Mouse (Mus musculus) right cerebral cortex, postnatal 10 days (tissue): ENCODE data around the gene Mpg.

Experiments
- DNase-seq, 2 experiments: peaks; one replicate each; pipeline ENCODE4 v3.0.0; 2021; ENCODE audit warnings: low spot score in 2 of 2

Mpg gene

DNA sequence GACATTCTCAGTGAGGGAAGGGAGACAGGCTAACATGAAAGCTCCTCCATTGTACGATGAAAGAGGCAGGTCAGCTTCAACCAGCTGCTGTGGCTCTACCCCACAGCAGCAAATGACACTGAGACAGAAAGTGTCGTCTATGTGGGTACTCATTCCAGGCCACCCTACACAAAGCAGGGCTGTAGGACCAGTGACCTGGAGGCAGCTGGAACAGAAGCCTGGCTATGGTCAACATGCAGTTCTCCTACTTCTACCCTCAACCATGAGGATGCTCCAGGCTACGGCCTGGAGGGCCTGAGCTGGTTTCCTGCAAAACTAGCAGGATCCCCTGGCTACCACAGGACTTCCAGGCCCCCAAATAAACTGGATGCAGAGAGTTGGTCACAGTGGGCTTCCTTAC, 30.3 kb downstream of the Mpg start:
- no peak for DNase-seq

GRCm38 (mm10) chr11:32262674-32263415, 36.5 kb downstream of the Mpg start:
- DNase-seq: no peak

GRCm38 (mm10) chr11:32265117-32265738, 38.9 kb downstream of the Mpg start:
- DNase-seq: no peak

- DNase-seq: no peak
These were observed 39.9 kb downstream of the Mpg start for GRCm38 (mm10) chr11:32266194-32266593.

DNA sequence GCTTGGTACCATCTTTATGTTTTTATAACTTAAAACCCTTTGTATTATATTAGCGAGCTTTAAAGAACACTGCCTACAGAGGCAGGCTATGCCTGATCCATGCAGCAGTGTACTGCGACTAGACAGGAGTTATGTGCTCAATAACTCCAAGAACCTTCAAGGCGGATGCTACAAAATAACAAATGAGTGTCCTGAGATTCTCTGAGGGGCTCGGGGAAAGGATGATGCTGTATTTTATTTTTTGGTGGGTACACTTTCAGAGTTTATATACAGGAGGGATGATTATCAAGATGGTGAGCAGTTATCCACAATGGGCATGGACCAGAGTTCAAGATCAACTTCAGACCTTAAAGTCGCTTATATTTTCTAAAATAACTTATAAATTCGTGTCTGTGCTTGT, 40.5 kb downstream of the Mpg start:
- no peak for DNase-seq

DNA sequence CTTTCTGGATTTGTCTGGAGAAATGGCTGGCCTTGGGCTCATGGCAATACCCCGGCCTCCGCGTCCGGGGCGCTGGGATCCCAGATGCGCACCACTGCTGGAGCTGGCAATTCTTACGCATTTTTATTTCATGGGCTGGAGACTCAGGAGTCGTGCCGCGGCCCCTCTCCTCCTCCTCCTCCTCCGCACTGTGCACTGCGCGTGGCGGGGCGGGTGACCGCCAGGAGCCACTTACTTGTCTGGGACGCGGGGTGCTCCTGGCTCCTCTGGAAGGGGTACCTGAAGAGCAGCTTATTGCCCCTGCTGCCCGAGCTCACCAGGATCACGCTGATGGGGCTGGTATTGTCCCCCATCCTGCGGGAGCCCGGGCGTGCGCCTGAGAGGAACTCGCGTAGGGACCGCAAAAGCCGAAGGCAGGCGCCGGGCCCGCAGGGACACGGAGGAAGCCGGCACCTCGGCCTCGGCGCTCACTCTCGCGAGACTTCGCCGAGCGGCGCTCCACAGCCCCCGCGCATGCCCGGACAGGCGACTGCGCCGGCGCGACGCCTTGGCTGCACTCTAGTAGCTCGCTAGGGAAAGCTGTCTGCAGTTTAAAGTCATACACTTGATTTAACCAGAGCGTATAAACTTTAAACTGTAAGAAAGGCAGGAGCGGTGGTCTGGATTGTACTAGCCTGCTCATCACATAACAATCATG, 41.0 kb downstream of the Mpg start, which contains the start of gene Nprl3:
Gene Nprl3, minus strand, starts transcription at position 520 of the 697 bp plus-strand sequence.
- peak; percentile 97 to 98 for DNase-seq

DNA sequence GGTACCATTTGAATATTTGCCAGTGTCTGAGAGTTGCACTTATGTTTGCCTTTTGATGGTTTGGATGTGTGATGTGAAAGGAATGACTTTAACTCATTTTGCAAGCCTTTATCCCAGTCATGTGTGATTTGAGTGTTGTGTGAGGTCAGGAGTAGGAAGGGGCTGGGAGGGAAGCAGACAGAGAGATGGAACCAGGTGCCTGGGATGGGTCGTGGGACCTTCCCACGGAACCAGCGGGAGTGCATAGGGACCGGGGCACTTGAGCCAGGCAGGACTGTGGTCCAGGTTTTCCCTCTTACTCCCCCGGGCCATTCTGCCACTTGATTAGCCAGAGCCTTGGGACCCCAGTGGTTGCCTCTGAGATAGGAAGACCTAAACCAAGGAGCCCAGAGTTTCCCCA, 41.7 kb downstream of the Mpg start:
- DNase-seq: no peak

DNA sequence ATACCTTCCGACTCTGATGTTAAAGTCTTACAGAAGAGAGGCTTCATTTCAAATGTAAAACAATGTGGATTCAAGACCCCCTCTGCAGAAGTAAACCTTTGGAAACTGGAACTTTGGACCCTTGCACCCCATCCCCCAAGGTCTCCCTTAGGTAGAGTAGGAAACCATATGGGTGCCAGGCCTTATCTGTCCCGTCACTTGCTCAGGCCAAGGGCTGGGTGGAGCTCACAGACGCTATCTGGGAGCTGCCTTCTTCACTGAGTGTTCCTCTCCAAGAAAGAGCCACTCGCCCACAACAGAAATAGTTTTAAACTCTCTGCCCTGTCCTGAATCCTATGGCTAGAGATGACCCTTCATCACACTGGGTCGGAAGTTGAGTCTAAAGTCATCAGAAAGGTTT, 42.6 kb downstream of the Mpg start:
- DNase-seq: no peak

DNA sequence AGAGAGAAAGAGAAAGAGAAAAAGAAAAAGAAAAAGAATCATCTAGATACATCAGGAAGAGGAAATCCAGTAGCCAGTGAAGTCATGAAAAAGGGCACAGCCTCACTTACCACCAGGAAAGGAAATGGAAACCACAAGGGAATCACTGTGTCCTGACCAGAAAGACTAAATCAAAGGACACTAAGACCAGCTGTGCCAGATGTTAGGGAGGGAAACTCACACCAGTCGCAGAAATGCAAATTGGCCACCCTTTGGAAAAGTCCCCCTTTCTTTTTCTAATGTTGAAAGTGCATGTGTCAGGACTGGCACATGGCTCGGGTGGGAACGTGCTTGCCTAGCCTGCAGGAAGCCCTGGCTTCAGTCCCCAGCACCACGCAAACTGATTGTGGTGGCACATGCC, 44.9 kb downstream of the Mpg start:
- no peak for DNase-seq

DNA sequence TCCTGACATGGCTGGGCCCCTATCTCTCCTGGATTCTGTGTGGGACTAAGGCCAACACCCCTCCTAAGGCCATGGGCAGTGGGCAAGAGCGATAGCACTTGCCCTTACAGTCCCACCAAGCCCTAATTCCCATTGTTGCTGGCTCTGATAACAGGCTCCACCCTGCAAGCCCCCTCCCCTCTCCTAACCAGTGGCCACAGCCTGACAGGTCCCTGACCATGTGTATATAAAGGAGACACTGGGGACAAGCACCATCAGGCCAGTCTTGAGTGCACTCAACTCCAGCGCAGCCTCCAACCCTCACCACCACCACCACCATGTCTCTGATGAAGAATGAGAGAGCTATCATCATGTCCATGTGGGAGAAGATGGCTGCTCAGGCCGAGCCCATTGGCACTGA, 50.0 kb downstream of the Mpg start, which contains the start of gene Hba-x:
Gene Hba-x, plus strand, starts transcription at position 54 of the 400 bp plus-strand sequence.
- DNase-seq: no peak

DNA sequence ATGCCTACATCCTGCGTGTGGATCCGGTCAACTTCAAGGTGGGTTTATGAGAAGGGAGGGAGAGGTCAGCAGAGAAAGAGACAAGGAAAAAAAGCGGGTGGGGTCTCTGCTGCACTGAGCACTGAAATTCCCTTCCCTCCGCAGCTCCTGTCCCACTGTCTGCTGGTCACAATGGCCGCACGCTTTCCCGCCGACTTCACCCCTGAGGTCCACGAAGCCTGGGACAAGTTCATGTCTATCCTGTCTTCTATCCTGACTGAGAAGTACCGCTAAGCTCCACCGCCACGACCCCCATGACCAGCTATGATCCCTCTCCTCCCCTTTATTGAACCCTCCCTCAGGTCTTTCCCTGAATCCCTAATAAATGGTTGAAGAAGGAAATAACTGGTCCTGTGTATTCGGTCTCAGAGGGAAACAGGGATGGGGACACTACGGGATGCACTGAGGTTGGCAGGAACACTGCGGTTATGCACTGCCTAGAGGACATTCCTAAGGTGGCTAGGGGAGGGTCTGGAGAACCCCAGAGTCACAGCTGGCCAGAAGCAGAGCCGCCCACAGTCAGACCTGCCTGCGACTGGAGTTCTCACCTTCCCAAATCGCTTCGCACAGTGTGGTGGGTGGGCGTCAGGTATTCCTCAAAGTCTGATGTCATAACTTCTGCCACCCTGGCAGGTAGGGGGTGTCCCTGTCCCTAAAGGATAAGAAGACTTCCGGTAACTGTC, 51.6 kb downstream of the Mpg start:
- DNase-seq: no peak

GRCm38 (mm10) chr11:32278458-32278957, 52.2 kb downstream of the Mpg start:
- DNase-seq: no peak

DNA sequence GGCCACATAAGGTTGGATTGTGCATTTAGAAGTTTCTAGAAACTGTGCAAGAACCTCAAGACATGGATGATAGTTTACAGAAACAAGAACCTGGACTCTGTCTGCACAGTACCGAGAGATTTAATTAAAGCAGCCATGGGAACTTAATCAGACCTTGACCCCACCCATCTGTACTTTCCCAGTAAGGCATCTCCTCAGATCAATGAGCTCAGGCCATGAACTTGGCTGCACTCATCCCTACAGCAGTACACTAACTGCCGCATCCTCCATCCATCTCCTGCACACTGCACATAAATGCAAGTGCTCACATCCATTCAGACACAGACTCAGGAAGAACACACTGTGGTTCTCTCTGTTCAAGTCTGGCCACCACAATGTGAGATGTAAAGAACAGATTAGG, 54.3 kb downstream of the Mpg start:
- no peak for DNase-seq

DNA sequence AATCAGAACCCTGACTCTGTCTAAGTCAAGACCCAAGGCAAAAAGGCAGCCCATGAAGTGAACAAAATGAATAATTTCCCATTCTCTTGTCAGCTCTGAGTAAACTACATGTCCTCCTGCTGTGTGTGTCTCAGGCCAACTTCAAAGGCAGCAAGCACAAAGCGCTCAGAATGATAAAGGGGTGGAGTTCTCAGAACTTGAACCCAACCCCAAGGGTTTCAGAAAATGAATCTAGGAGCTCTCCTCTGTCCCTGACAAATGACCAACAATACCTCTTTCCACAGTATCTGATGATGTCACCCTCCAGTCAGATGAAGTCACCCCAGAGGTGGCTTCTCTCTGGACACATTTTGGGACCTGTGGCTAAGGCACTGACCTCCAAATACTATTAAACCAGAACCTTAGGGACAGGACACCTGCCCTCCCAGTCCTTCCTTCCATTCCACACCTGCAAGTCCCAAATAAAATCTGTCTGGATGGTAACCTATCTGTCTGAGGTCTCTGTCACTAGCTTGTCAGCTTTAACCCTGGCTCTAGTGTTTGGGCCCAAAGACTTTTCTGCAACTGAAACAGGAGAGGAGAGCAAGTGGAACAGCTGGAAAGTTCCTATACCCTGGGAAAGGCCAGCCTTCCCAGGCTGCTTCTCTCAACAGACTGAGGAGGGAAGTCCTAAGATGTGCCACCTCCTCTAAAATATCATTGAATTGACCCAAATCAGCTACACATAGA, 55.3 kb downstream of the Mpg start:
- no peak for DNase-seq
